Mouse (Mus musculus) liver, embryonic 14.5 days (tissue): ENCODE measurements around the gene Parp16. TPM values are rescaled to one million over a fixed set of nuclear protein-coding genes. Genes with fewer than 3 reads are reported as not detected.
"Not testable (repeated sequence)": the region's sequence is repeated elsewhere in the genome, so short reads cannot be mapped to it uniquely, and the experiment has no call there.

Experiments used
- ATAC-seq: fragments of 200-750 bp; cut with Nextera tagmentation; 2 replicates; pipeline ENCODE4 v1.8.0; 2017; ENCODE audit warnings: moderate number of reproducible peaks, mild to moderate bottlenecking, moderate library complexity; ENCODE audit not compliant: insufficient read depth
- DNase-seq, 3 experiments: peaks; one replicate each; pipeline ENCODE4 v3.0.0-alpha.2; 2012 to 2013; ENCODE audit warnings: low read depth in 3 of 3, low spot score in 3 of 3
- H3K27ac ChIP-seq: fragments of 300-500 bp; sonication (generic); 2 replicates; pipeline ENCODE4 v1.5.1; 2014; ENCODE audit warnings: moderate library complexity, mild to moderate bottlenecking, control low read depth, inconsistent platforms
- H3K27me3 ChIP-seq: fragments of 300-500 bp; sonication (generic); 2 replicates; pipeline ENCODE4 v1.6.1; 2014; ENCODE audit warnings: mild to moderate bottlenecking, low read length, moderate library complexity; ENCODE audit not compliant: control insufficient read depth, insufficient read depth
- H3K36me3 ChIP-seq: fragments of 300-500 bp; sonication (generic); replicated peaks from 2 replicates; pipeline ENCODE4 v1.6.1; 2014; ENCODE audit warnings: low read depth; ENCODE audit not compliant: control insufficient read depth, insufficient read depth
- H3K4me1 ChIP-seq, 2 experiments: fragments of 200-500 bp in 1 of 2; fragments of 300-500 bp in 1 of 2; sonication (generic) in 1 of 2; replicated peaks; 2 replicates each; pipeline ENCODE4 v1.6.1; 2012 to 2014; ENCODE audit warnings: antibody characterized with exemption in 1 of 2, inconsistent platforms in 1 of 2, low read length in 1 of 2; ENCODE audit not compliant: control insufficient read depth in 2 of 2, insufficient read depth in 2 of 2
- H3K4me2 ChIP-seq: fragments of 300-500 bp; sonication (generic); 2 replicates; pipeline ENCODE4 v1.6.1; 2014; ENCODE audit warnings: low read depth, mild to moderate bottlenecking, control low read depth, moderate library complexity
- H3K4me3 ChIP-seq, 2 experiments: fragments of 200-500 bp in 1 of 2; fragments of 300-500 bp in 1 of 2; sonication (generic) in 1 of 2; 2 replicates each; pipeline ENCODE4 v1.5.1; 2012 to 2014; ENCODE audit warnings: low read depth in 2 of 2, low read length in 2 of 2, mild to moderate bottlenecking in 2 of 2, control low read depth in 1 of 2, inconsistent platforms in 1 of 2, moderate library complexity in 1 of 2; ENCODE audit not compliant: insufficient read depth in 1 of 2
- H3K9ac ChIP-seq: fragments of 300-500 bp; sonication (generic); replicated peaks from 2 replicates; pipeline ENCODE4 v1.6.1; 2014; ENCODE audit warnings: mild to moderate bottlenecking, control low read depth, moderate library complexity
- H3K9me3 ChIP-seq: fragments of 300-500 bp; sonication (generic); 2 replicates; pipeline ENCODE4 v1.6.1; 2016; ENCODE audit warnings: low read length, mixed read lengths; ENCODE audit not compliant: control insufficient read depth
- CTCF ChIP-seq: IDR thresholded peaks from 2 replicates; pipeline ENCODE4 v1.5.1; 2016; ENCODE audit warnings: antibody characterized with exemption, low read depth, control low read depth
- EP300 ChIP-seq: IDR thresholded peaks from 2 replicates; pipeline ENCODE4 v1.6.1; 2016; ENCODE audit warnings: antibody characterized with exemption, low read depth
- WGBS: fragments of 180-500 bp; shearing (Covaris S2); extraction: QIAGEN DNeasy Blood & Tissue Kit; methylation state at CpG from one replicate; pipeline ENCODE4 v1.1.7; 2014; ENCODE audit not compliant: insufficient replicate concordance; 5-methylcytosine and 5-hydroxymethylcytosine counted together
- polyA plus RNA-seq, 2 experiments: library from polyadenylated mRNA; depleted of rRNA in 1 of 2; stranded (reverse) in 1 of 2; unstranded in 1 of 2; fragments of >200 nt; fragmentation: Nextera tagmentation in 1 of 2; extraction: Ambion mirVana in 1 of 2; gene quantifications; 2 replicates each; pipeline versions ENCODE4 v1.2.1 to v1.2.3; 2012 to 2014

Parp16 gene
- polyA plus RNA-seq, 2 experiments = 5.7 to 7.2 TPM

DNA sequence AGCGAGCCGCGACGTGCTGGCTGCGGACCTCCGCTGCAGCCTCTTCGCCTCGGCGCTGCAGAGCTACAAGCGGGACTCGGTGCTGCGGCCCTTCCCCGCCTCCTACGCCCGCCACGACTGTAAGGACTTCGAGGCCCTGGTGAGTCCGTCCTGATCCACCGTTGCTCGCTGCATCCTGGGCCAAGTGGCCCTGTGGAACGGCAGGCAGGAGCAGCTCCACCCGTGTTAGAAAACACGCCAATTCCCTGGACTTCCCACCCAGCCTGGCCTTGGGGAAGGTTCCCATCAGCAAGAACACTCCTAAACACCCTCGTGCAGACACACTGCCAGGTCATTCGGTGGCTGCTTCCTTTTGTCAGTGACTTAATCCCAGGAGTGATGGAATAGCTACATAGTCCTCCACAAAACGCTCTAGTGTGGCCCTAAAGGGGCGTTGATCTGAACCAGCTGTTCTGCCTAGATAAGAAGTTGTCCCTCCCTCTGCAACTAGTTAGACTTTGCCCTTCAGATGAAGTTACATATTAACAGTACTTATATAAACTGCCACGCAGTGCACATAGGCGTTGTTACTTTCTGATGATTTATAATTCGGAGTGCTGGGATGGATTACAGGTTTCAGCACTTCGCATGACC, 20.5 kb downstream of the Parp16 start:
- Histone ChIP-seq H3K36me3 (no peaks in the 10 kb centered on the region; the same call in 1 of the 2 replicates), H3K4me1 (peaks cover 39 to 43% of the 10 kb centered on the region in 2 experiments), H3K9me3 (no peaks in the 10 kb centered on the region), H3K9ac (peak overlapping the region; percentile 97), H3K27ac (peak overlapping the region; percentile 98), H3K27me3 (no peaks in the 10 kb centered on the region), H3K4me3 (peak overlapping the region; percentile 73 to 74), H3K4me2 (peak overlapping the region; percentile 93)
- 2% methylated on average over 30 of the region's 31 CpGs for WGBS
- peak; percentile 76 for ATAC-seq
- peak; percentile 89 to 92 (median 90) for DNase-seq
- TF ChIP-seq CTCF = no peak
- TF ChIP-seq EP300 = peak; percentile 94

DNA sequence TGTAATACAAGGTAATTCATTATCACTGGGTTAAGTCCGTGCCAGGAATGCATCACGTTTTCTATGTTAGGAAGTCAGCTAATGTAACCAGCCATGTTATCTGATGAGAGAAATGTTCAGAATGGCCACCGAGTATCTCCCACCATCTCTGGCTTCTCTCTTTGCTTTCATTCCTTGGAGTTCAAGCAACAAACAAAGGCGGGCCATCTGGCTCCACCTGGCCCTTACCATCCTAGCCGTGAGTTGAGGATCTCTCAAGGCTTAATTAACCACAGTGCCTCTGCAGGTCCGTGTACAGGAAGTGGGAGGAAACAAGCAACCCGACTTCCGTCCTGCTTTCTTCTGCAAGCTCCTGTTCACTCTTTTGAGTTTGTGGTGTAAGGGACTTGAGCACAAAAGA, 21.8 kb downstream of the Parp16 start:
- 9% methylated on average over 8 of the region's 8 CpGs for WGBS
- Histone ChIP-seq H3K36me3 (no peaks in the 10 kb centered on the region; the same call in 1 of the 2 replicates), H3K9me3 (no peaks in the 10 kb centered on the region), H3K9ac (peak overlapping the region; percentile 97), H3K27me3 (no peaks in the 10 kb centered on the region), H3K27ac (peak overlapping the region; percentile 98), H3K4me3 (peak overlapping the region; percentile 51 to 73), H3K4me2 (peak overlapping the region; percentile 93), H3K4me1 (peaks cover 39 to 43% of the 10 kb centered on the region in 2 experiments)
- DNase-seq = no peak
- no peak for ATAC-seq
- no peak for TF ChIP-seq CTCF
- TF ChIP-seq EP300 = no peak

DNA sequence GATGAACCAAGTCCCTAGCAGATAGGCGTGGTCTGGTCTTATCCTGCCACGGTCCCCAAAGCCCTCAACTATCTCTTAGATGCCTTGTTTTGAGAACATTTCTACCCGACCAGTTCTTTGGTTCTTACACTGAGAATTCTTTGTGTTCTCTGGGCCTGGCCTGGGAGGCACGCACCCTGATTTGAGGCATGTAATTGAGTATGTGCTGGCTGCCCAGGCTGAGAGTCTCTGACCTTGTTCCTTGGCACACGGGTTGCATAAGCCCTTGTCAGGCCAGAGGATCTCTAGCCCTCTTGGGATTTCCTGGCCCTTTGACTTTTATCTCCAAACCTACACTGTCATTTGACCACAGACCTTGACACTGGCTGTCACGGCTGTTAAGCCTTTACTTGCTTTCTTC, 22.5 kb downstream of the Parp16 start:
- Histone ChIP-seq H3K4me2 (peak overlapping the region; percentile 93), H3K4me3 (peak overlapping the region; percentile 51 to 73), H3K27me3 (no peaks in the 10 kb centered on the region), H3K4me1 (peaks cover 39 to 43% of the 10 kb centered on the region in 2 experiments), H3K27ac (peak overlapping the region; percentile 98), H3K9me3 (no peaks in the 10 kb centered on the region), H3K36me3 (no peaks in the 10 kb centered on the region; the same call in 1 of the 2 replicates), H3K9ac (peak overlapping the region; percentile 97)
- DNase-seq (peak in 1 of 3 experiments; percentile 57), ATAC-seq (no peak)
- 6% methylated on average over 6 of the region's 6 CpGs for WGBS
- no peak for TF ChIP-seq CTCF
- TF ChIP-seq EP300 = peak; percentile 7; the same call in 1 of the 2 replicates

DNA sequence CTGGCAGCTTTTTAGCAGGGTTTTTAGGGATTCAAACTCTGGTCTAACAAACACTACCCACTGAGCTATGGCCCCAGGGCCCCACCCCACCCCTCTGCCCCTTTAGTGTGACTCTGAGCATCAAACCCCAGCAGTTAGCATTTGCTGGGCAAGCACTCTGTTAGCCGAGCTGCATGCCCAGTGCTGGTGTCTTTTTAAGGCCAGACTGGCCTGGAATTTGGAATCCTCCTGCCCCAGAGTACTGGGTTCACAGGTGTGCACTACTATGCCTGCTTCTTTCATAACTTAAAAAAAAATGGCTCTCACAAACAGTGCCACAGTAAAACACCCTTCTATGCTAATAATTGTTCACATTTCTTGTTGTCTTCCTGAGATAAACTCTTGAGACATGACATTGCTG, 23.8 kb downstream of the Parp16 start:
- whole genome bisulfite sequencing = 44% methylated on average over 1 of the region's 1 CpGs
- TF ChIP-seq EP300 = no peak
- TF ChIP-seq CTCF = no peak
- DNase-seq (no peak), ATAC-seq (no peak)
- Histone ChIP-seq H3K4me3 (no peak overlapping the region), H3K27me3 (no peaks in the 10 kb centered on the region), H3K36me3 (no peaks in the 10 kb centered on the region; the same call in 1 of the 2 replicates), H3K9ac (peak overlapping the region; percentile 5; the same call in 1 of the 2 replicates), H3K27ac (peak overlapping the region; percentile 98), H3K4me2 (peak overlapping the region; percentile 93), H3K9me3 (no peaks in the 10 kb centered on the region), H3K4me1 (peaks cover 39 to 43% of the 10 kb centered on the region in 2 experiments)

DNA sequence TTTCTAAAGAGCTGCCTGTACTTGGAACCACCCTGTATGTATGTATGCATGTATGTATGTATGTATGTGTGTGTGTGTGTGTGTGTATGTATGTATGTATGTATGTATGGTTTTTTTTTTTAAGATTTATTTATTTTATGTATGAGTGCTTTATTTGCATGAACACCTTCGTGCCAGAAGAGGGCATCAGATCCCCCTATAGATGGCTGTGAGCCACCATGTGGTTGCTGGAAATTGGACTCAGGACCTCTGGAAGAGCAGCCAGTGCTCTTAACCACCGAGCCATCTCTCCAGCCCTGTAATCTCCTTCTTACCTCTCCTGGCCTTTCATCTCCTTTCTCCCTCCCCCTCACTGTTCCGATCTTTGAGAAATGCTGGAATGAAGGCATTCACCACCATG, 25.2 kb downstream of the Parp16 start:
- not testable (repeated sequence) for H3K27me3 ChIP-seq, DNase-seq, H3K4me3 ChIP-seq, ATAC-seq, H3K9me3 ChIP-seq, H3K36me3 ChIP-seq, H3K27ac ChIP-seq, H3K9ac ChIP-seq, H3K4me2 ChIP-seq
- peak; percentile 54 for TF ChIP-seq CTCF
- H3K4me1 ChIP-seq = peaks cover 33 to 36% of the 10 kb centered on the region in 2 experiments
- WGBS = 49% methylated on average over 3 of the region's 3 CpGs
